14 mouse cellular contexts compared by ENCODE assay signal in the genomic region with DNA sequence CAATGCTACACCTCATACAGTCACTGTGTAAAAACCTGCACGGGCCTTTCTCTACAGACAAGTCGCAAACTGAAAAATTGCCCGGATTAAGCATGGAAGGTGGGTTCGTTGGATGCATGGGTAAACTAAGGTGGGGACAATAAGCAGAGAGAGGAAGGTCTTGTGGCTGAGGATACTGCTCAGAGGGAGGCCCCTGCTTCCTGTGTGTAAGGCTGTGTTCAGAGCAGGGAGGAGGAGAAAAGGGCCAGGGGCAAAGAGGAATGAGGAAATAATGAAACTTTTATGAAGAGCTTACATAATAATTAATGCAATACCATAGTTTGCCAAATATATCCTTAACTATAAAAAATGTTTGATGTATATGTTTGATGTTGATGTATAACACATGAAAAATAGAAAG.
"Had no signal": no experiment of that assay in that cellular context is flagged by ENCODE, and none has a peak within 500 bp of the region (broad histone marks: within the 10 kb centered on the region; RNA-seq: fewer than 3 reads in every experiment).

No protein-coding gene starts in this region.

- H3K36me3 ChIP-seq: limb, embryonic 12.5 days; liver, embryonic 13.5 days; lung, embryonic 15.5 days; midbrain, embryonic 13.5 days; stomach, embryonic 15.5 days had no signal

- H3K4me1 ChIP-seq: limb, embryonic 12.5 days; liver, embryonic 13.5 days; lung, embryonic 15.5 days; midbrain, embryonic 13.5 days had no signal

- H3K27ac ChIP-seq: limb, embryonic 12.5 days; liver, embryonic 13.5 days; lung, embryonic 15.5 days; midbrain, embryonic 13.5 days; stomach, embryonic 15.5 days had no signal

- ATAC-seq: liver, postnatal 0 days; midbrain, embryonic 13.5 days had no signal

- H3K9me3 ChIP-seq: liver, embryonic 13.5 days; lung, embryonic 15.5 days; stomach, embryonic 15.5 days had no signal

- H3K27me3 ChIP-seq: limb, embryonic 12.5 days; liver, embryonic 13.5 days; lung, embryonic 15.5 days; midbrain, embryonic 13.5 days; stomach, embryonic 15.5 days had no signal

- H3K4me3 ChIP-seq: limb, embryonic 12.5 days; liver, embryonic 13.5 days; lung, embryonic 15.5 days; midbrain, embryonic 13.5 days; stomach, embryonic 15.5 days had no signal

- DNase-seq: kidney, adult 8-10 months; kidney, postnatal 25 days; layer of hippocampus, adult 9-11 months; layer of hippocampus, postnatal 36 days; liver; liver, embryonic 13.5 days; liver, postnatal 0 days; lung, postnatal 14 days; right cerebral cortex, postnatal 14 days; thymus, postnatal 36 days had no signal
